Mouse (Mus musculus) erythroblast, embryonic 14.5 days (primary cell): ENCODE measurements around the gene Vnn1. TPM values are rescaled to one million over a fixed set of nuclear protein-coding genes. Genes with fewer than 3 reads are reported as not detected.

Source experiments
- H3K27me3 ChIP-seq: 2 replicates; pipeline ENCODE4 v1.6.1; 2012; ENCODE audit warnings: inconsistent platforms; ENCODE audit not compliant: control insufficient read depth
- H3K36me3 ChIP-seq: 2 replicates; pipeline ENCODE4 v1.6.1; 2012; ENCODE audit warnings: mild to moderate bottlenecking, inconsistent platforms; ENCODE audit not compliant: control insufficient read depth
- H3K4me1 ChIP-seq: 2 replicates; pipeline ENCODE4 v1.6.1; 2012; ENCODE audit warnings: inconsistent platforms; ENCODE audit not compliant: control insufficient read depth
- H3K4me3 ChIP-seq: replicated peaks from 2 replicates; pipeline ENCODE3; 2012; ENCODE audit warnings: moderate library complexity, mild to moderate bottlenecking, inconsistent platforms
- H3K9me3 ChIP-seq: 2 replicates; pipeline ENCODE4 v1.6.1; 2012; ENCODE audit warnings: low read length, inconsistent platforms, mixed read lengths; ENCODE audit not compliant: control insufficient read depth
- GATA1 ChIP-seq: IDR thresholded peaks from 2 replicates; pipeline ENCODE4 v1.6.1; 2012; ENCODE audit warnings: low read length, inconsistent platforms, mixed read lengths
- TAL1 ChIP-seq: IDR thresholded peaks from 3 replicates; pipeline ENCODE4 v1.6.1; 2012; ENCODE audit warnings: low read length, inconsistent platforms, mixed read lengths
- polyA plus RNA-seq: library from polyadenylated mRNA; stranded (reverse); fragments of >175 nt; gene quantifications from 2 replicates; pipeline ENCODE4 v1.2.3, GENCODE M21; 2012

The Vnn1 gene
- polyA plus RNA-seq, 1 experiment = not detected

DNA sequence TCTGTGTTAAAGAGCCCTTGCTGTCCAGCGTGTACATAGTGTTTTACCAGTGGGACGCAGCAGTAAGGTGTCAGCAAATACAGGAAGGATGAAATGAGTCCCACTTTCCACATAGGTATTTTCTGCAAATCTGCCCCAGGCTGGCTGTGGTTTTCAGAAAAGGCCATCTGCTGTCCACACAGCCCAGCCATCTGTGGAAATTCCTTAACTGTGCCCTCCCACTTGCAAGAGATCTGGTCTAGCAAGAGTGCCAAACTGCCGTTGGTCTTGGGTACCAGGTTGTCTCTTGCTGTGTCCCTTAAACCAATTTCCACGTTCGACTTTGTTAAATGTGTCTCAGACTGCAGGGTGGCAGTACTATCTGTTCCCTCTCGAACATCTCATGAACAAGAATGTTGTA lies 57.2 kb downstream of the Vnn1 start:
- TF ChIP-seq TAL1 (no peak), GATA1 (no peak)
- no peaks in the 10 kb centered on the region for H3K4me1 ChIP-seq
- H3K27me3 ChIP-seq = no peaks in the 10 kb centered on the region
- no peak overlapping the region for H3K4me3 ChIP-seq
- H3K9me3 ChIP-seq = no peaks in the 10 kb centered on the region
- no peaks in the 10 kb centered on the region for H3K36me3 ChIP-seq

Other genes with a start within 250 kb of the Vnn1 start
- gene Rps12, start 107.4 kb upstream of the Vnn1 start, polyA plus RNA-seq = 115 and 164 TPM in 2 replicates
- 0.02 and 0.03 TPM in 2 replicates for gene Slc18b1, start 97.7 kb upstream of the Vnn1 start, polyA plus RNA-seq
- not detected in 2 replicates for gene Vnn3, start 43.2 kb upstream of the Vnn1 start, polyA plus RNA-seq
- not detected in 2 replicates for gene Taar1, start 25.7 kb downstream of the Vnn1 start, polyA plus RNA-seq
- gene Taar2, start 43.9 kb downstream of the Vnn1 start, polyA plus RNA-seq = not detected in 2 replicates
- not detected in 2 replicates for gene Taar3, start 54.9 kb downstream of the Vnn1 start, polyA plus RNA-seq
- gene Taar4, start 65.8 kb downstream of the Vnn1 start, polyA plus RNA-seq = not detected in 2 replicates
- 0.03 TPM in 1 of 2 replicates, not detected in the other for gene Taar5, start 76.0 kb downstream of the Vnn1 start, polyA plus RNA-seq
- gene Taar6, start 91.0 kb downstream of the Vnn1 start, polyA plus RNA-seq = not detected in 2 replicates
- gene Taar7a, start 98.8 kb downstream of the Vnn1 start, polyA plus RNA-seq = not detected in 2 replicates
- not detected in 2 replicates for gene Taar7b, start 105.3 kb downstream of the Vnn1 start, polyA plus RNA-seq
- not detected in 2 replicates for gene Taar7d, start 132.5 kb downstream of the Vnn1 start, polyA plus RNA-seq
- gene Taar7e, start 142.9 kb downstream of the Vnn1 start, polyA plus RNA-seq = not detected in 2 replicates
- not detected in 2 replicates for gene Taar7f, start 154.8 kb downstream of the Vnn1 start, polyA plus RNA-seq
- not detected in 2 replicates for gene Taar8a, start 181.8 kb downstream of the Vnn1 start, polyA plus RNA-seq
- gene Taar8b, start 197.6 kb downstream of the Vnn1 start, polyA plus RNA-seq = not detected in 2 replicates
- not detected in 2 replicates for gene Taar8c, start 207.2 kb downstream of the Vnn1 start, polyA plus RNA-seq
- not detected in 2 replicates for gene Taar9, start 214.8 kb downstream of the Vnn1 start, polyA plus RNA-seq